Mouse (Mus musculus) neural tube, embryonic 11.5 days (tissue): Measurements from ENCODE around the gene Fnip2. TPM values are rescaled to one million over a fixed set of nuclear protein-coding genes. Genes with fewer than 3 reads are reported as not detected.

Experiments
- ATAC-seq: fragments of 200-750 bp; cut with Nextera tagmentation; 2 replicates; pipeline ENCODE4 v1.8.0; 2017; ENCODE audit warnings: moderate number of reproducible peaks, mild to moderate bottlenecking, moderate TSS enrichment, moderate library complexity; ENCODE audit not compliant: insufficient read depth, low FRiP score, low TSS enrichment
- DNase-seq: peaks from one replicate; pipeline ENCODE4 v3.0.0-alpha.2; 2015; ENCODE audit warnings: low spot score
- H3K27ac ChIP-seq: fragments of 300-500 bp; sonication (generic); 2 replicates; pipeline ENCODE4 v1.5.1; 2014; ENCODE audit warnings: low read depth, mild to moderate bottlenecking, low read length
- H3K27me3 ChIP-seq: fragments of 300-500 bp; sonication (generic); 2 replicates; pipeline ENCODE4 v1.6.1; 2014; ENCODE audit warnings: mild to moderate bottlenecking, low read length, mixed read lengths; ENCODE audit not compliant: control insufficient read depth, insufficient read depth
- H3K36me3 ChIP-seq: fragments of 300-500 bp; sonication (generic); 2 replicates; pipeline ENCODE4 v1.6.1; 2014; ENCODE audit warnings: mild to moderate bottlenecking, low read length, moderate library complexity, mixed read lengths; ENCODE audit not compliant: control insufficient read depth, insufficient read depth
- H3K4me1 ChIP-seq: fragments of 300-500 bp; sonication (generic); 2 replicates; pipeline ENCODE4 v1.6.1; 2014; ENCODE audit warnings: low read length, mixed read lengths; ENCODE audit not compliant: control insufficient read depth, insufficient read depth
- H3K4me2 ChIP-seq: fragments of 300-500 bp; sonication (generic); 2 replicates; pipeline ENCODE4 v1.6.1; 2014; ENCODE audit warnings: low read depth, mild to moderate bottlenecking, moderate library complexity
- H3K4me3 ChIP-seq: fragments of 300-500 bp; sonication (generic); 2 replicates; pipeline ENCODE4 v1.5.1; 2014; ENCODE audit warnings: low read depth, low read length
- H3K9ac ChIP-seq: fragments of 300-500 bp; sonication (generic); 2 replicates; pipeline ENCODE4 v1.6.1; 2014; ENCODE audit warnings: mild to moderate bottlenecking, low read length
- H3K9me3 ChIP-seq: fragments of 300-500 bp; sonication (generic); 2 replicates; pipeline ENCODE4 v1.6.1; 2016; ENCODE audit warnings: low read length; ENCODE audit not compliant: control insufficient read depth
- WGBS: fragments of 180-500 bp; shearing (Covaris S2); extraction: QIAGEN DNeasy Blood & Tissue Kit; methylation state at CpG from one replicate; pipeline ENCODE4 v1.1.7; 2014; 5-methylcytosine and 5-hydroxymethylcytosine counted together
- polyA plus RNA-seq: library from polyadenylated mRNA; unstranded; fragments of >200 nt; fragmentation: Nextera tagmentation; extraction: Ambion mirVana; gene quantifications from 2 replicates; pipeline ENCODE4 v1.2.1, GENCODE M21; 2014

Gene Fnip2
- polyA plus RNA-seq, 1 experiment from 2014 or later, result 7.2 TPM

- no peak for DNase-seq
- Histone ChIP-seq H3K27ac (no peak overlapping the region), H3K4me1 (no peaks in the 10 kb centered on the region), H3K4me3 (no peak overlapping the region), H3K4me2 (no peak overlapping the region), H3K36me3 (no peaks in the 10 kb centered on the region), H3K9me3 (no peaks in the 10 kb centered on the region), H3K27me3 (no peaks in the 10 kb centered on the region), H3K9ac (no peak overlapping the region)
- 90% methylated on average over 3 of the region's 3 CpGs for WGBS
- ATAC-seq, result no peak
Measured at GRCm38 (mm10) chr3:79539124-79539523, 28.5 kb downstream of the Fnip2 start.

DNA sequence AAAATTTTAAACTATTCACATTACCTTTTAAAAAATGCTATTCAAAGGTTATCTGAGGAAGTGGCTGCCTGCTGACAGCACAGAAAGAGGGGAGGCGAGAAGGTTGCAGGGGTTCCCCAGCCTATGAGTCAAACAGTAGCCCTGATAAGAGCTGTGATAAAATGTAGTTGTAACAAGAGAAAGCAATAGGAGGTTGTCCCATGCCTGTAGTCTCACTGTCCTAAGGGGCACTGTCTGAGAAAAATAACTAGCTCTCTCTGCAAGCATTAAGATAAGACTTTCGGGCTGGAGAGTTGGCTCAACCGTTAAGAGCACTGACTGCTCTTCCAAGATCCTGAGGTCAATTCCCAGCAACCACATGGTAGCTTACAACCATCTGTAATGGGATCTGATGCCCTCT, 29.3 kb downstream of the Fnip2 start:
- H3K4me2 ChIP-seq, result no peak overlapping the region
- no peaks in the 10 kb centered on the region for H3K4me1 ChIP-seq
- H3K36me3 ChIP-seq, result no peaks in the 10 kb centered on the region
- WGBS, result 94% methylated on average over 3 of the region's 3 CpGs
- no peaks in the 10 kb centered on the region for H3K27me3 ChIP-seq
- ATAC-seq (no peak), DNase-seq (no peak)
- H3K9ac ChIP-seq, result no peak overlapping the region
- no peaks in the 10 kb centered on the region for H3K9me3 ChIP-seq
- H3K4me3 ChIP-seq, result no peak overlapping the region
- H3K27ac ChIP-seq, result no peak overlapping the region

GRCm38 (mm10) chr3:79537626-79538203, 29.9 kb downstream of the Fnip2 start:
- no peak for ATAC-seq
- 82% methylated on average over 3 of the region's 3 CpGs for WGBS
- Histone ChIP-seq H3K4me1 (no peaks in the 10 kb centered on the region), H3K9me3 (no peaks in the 10 kb centered on the region), H3K4me2 (no peak overlapping the region), H3K9ac (no peak overlapping the region), H3K27me3 (no peaks in the 10 kb centered on the region), H3K4me3 (no peak overlapping the region), H3K36me3 (no peaks in the 10 kb centered on the region), H3K27ac (no peak overlapping the region)
- no peak for DNase-seq

DNA sequence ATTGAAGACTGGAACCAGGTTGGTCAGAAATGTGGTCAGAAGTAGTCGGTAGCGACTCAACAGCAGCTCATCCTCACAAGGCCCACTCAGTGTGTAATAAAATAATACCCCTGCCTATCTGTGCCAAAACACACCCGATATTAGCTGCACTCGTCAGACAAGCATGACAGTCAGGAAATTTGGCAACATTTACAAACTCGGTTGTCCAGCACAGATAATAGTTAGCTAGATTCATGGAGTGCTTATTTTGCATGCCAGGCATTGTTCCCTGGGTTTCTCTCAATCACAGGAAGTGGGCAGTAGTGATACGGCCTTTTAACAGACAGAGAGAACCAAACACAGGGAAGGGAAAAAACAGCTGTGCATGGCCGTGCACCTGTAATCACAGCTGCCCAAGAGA, 30.6 kb downstream of the Fnip2 start:
- Histone ChIP-seq H3K9me3 (no peaks in the 10 kb centered on the region), H3K9ac (no peak overlapping the region), H3K27me3 (no peaks in the 10 kb centered on the region), H3K4me3 (no peak overlapping the region), H3K27ac (no peak overlapping the region), H3K36me3 (no peaks in the 10 kb centered on the region), H3K4me2 (no peak overlapping the region), H3K4me1 (no peaks in the 10 kb centered on the region)
- no peak for DNase-seq
- ATAC-seq, result no peak
- WGBS, result 85% methylated on average over 7 of the region's 7 CpGs

- no peak for ATAC-seq
Measured at GRCm38 (mm10) chr3:79531581-79532271, 35.9 kb downstream of the Fnip2 start.

GRCm38 (mm10) chr3:79529499-79530096, 38.0 kb downstream of the Fnip2 start:
- H3K27ac ChIP-seq, result no peak overlapping the region
- H3K27me3 ChIP-seq, result no peaks in the 10 kb centered on the region
- no peak overlapping the region for H3K4me2 ChIP-seq
- no peak overlapping the region for H3K9ac ChIP-seq
- DNase-seq (no peak), ATAC-seq (no peak)
- H3K4me3 ChIP-seq, result no peak overlapping the region
- H3K36me3 ChIP-seq, result no peaks in the 10 kb centered on the region
- 86% methylated on average over 6 of the region's 6 CpGs for WGBS
- no peaks in the 10 kb centered on the region for H3K4me1 ChIP-seq
- no peaks in the 10 kb centered on the region for H3K9me3 ChIP-seq

More at GRCm38 (mm10) chr3:79531581-79532271, 35.9 kb downstream of the Fnip2 start:
- Histone ChIP-seq H3K4me1 (no peaks in the 10 kb centered on the region), H3K27ac (no peak overlapping the region), H3K36me3 (no peaks in the 10 kb centered on the region), H3K4me3 (no peak overlapping the region), H3K27me3 (no peaks in the 10 kb centered on the region), H3K9ac (no peak overlapping the region), H3K4me2 (no peak overlapping the region), H3K9me3 (no peaks in the 10 kb centered on the region)
- no peak for DNase-seq
- WGBS, result 79% methylated on average over 9 of the region's 9 CpGs

DNA sequence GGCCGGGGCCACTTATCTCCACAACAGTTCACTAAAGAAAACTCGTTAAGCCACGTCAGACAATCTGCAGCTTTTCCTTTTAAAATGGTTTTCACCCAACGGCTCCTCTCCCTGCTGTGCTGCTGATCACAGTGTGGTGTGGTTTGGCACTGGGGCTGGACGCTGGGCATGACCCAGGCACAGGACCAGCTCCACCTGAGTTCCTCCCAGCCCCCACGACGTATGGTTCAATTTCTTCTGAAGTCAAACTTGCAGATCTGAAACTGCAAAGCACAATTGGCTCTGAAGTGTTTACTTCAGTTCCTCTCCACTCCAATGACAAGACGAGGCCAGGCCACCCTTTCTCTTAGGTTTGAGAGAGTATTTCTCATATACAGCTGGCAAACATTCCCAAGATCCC, 39.1 kb downstream of the Fnip2 start:
- ATAC-seq (no peak), DNase-seq (no peak)
- Histone ChIP-seq H3K4me1 (no peaks in the 10 kb centered on the region), H3K27ac (no peak overlapping the region), H3K36me3 (no peaks in the 10 kb centered on the region), H3K9ac (no peak overlapping the region; the same call in 1 of the 2 replicates), H3K4me2 (no peak overlapping the region), H3K9me3 (no peaks in the 10 kb centered on the region), H3K27me3 (no peaks in the 10 kb centered on the region), H3K4me3 (no peak overlapping the region)
- 80% methylated on average over 8 of the region's 8 CpGs for WGBS

DNA sequence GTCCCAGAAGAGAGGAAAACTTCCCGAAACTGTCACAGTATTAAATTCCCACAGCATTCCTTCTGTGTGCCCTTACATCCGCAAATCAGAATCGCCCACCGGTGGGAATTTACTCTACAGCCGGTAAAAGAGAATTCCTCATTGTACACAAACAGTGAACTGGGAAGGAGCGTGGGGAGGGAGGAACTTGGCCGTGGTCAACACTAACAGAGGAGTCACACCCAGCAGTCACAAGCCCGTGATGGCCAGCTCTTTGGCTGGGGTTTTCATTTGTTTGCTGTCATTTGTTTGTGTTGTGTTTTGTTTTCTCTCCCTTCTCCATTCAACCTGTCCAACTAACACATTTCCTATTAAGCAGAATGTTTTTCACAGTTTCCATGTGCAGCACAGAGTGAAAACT, 39.7 kb downstream of the Fnip2 start:
- no peaks in the 10 kb centered on the region for H3K27me3 ChIP-seq
- ATAC-seq (no peak), DNase-seq (no peak)
- no peak overlapping the region for H3K27ac ChIP-seq
- no peaks in the 10 kb centered on the region for H3K4me1 ChIP-seq
- no peaks in the 10 kb centered on the region for H3K9me3 ChIP-seq
- no peaks in the 10 kb centered on the region for H3K36me3 ChIP-seq
- no peak overlapping the region for H3K9ac ChIP-seq
- 77% methylated on average over 8 of the region's 8 CpGs for WGBS
- no peak overlapping the region for H3K4me3 ChIP-seq
- H3K4me2 ChIP-seq, result no peak overlapping the region

DNA sequence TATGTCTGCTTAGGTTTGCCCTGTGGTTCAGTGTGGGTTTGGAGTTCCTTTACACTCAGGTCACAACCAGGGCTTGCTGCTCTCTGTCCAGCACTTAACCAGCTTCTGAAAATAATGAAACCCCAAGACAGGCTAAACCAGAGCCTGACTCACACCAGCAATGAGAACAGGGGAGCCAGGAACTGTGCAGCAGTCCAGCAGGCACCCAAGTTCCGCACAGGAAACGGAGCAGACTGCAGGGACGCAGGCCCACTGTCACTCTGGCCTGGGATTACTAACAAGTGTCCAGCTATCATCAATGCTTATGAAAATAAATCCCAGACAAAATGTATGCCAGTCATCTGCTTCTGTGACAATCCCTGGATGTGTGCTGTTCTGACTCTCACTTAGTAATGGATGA, 40.1 kb downstream of the Fnip2 start:
- no peak overlapping the region for H3K27ac ChIP-seq
- H3K27me3 ChIP-seq, result no peaks in the 10 kb centered on the region
- no peaks in the 10 kb centered on the region for H3K36me3 ChIP-seq
- no peaks in the 10 kb centered on the region for H3K4me1 ChIP-seq
- ATAC-seq (no peak), DNase-seq (no peak)
- no peaks in the 10 kb centered on the region for H3K9me3 ChIP-seq
- WGBS, result 83% methylated on average over 3 of the region's 3 CpGs
- H3K9ac ChIP-seq, result no peak overlapping the region
- no peak overlapping the region for H3K4me3 ChIP-seq
- no peak overlapping the region for H3K4me2 ChIP-seq
